Mouse (Mus musculus) heart, adult 18-20 months (tissue): ENCODE measurements around the gene Spag9. TPM values are rescaled to one million over a fixed set of nuclear protein-coding genes. Genes with fewer than 3 reads are reported as not detected.

Source experiments
- DNase-seq, 2 experiments: peaks; one replicate each; pipeline ENCODE4 v3.0.0; 2021 to 2022; ENCODE audit warnings: mixed read lengths in 1 of 2
- total RNA-seq, 2 experiments: library from RNA; stranded (reverse); gene quantifications; 2 replicates each; pipeline ENCODE4 v1.2.3; 2021

The Spag9 gene
- total RNA-seq, 2 experiments from 2014 or later: 137 to 139 TPM

DNA sequence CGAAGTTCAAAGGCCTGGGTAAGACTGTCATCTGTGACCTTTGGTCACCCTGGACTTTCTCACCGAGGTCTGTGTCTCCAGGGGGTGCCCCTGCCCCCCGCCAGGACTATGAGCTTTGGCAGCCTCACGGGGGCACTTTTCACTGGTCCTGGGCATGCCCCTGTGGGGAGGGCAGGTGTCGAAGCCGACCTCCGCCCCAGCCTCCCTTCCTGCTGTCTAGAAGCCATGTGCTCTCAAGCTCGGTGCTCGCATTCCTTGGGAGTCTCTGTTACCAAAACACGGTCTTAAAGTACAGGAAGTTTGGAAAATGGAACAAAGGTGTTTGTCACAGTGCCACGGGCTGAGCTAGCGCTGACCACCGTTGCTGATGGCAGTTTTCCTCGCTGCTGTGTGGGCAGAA lies 162.6 kb downstream of the Spag9 start:
- peak; percentile 28 to 49 for DNase-seq

DNA sequence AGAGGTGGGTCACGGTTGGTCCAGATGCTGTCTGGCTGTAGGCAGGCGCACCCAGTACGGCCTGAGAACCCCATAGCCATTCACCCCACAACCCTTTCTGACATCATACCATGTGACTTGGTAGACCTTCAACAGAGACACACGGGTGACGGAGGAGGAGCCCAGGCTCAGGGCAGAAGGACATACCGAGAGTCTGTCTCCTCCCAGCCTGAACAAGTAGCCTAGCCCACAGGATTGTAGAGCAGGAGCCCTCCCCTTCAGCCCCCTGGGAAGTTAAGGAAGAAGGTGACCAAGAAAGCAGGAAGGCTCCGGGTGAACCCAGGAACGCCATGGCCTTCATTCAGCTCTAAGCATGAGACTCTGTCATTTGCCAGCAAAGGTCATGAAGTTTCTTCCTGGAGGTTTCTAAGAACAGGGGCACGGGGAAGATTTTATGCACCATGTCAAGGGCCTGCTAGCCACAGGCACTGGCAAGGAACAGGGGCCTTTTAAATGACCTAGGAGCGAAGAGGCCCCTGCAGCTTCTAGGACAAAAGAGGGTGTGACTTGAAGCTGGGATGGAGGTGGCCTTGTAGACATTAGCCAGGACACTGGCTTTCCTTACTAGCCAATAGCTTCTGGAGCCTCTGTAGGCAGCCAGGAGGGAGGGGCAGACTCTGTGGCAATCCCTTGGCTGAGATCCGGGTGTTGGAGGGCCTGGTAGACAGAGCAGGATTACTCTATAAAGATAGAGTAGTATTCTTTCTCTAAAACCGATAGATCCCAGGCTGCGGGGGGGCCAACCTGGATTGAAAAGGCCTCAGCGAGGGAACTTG lies 163.4 kb downstream of the Spag9 start:
- peak; percentile 67 to 74 for DNase-seq

DNA sequence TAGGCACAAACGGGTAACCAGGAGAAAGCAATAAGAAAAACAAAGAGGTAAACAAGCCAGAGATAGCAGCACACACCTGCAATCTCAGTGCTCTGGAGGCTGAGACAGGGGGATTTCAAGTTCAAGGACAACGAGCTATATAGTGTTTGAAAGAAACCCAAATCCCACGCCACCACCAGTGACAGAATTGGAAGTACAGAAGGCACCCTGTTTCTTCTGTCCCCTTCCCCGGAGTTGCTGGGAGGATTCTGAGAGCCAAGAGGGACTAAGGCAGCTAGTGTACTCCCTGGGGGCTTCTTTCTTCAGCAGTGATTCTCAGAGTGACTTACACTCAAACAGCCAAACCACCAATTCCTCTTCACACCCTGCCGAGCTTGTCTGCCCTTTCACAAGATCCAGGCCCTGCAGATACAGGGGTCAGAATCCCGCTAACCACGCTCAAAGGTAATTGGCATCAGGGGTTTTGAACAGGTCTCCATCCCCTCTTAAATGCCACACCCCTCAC lies 164.1 kb downstream of the Spag9 start:
- DNase-seq: no peak

DNA sequence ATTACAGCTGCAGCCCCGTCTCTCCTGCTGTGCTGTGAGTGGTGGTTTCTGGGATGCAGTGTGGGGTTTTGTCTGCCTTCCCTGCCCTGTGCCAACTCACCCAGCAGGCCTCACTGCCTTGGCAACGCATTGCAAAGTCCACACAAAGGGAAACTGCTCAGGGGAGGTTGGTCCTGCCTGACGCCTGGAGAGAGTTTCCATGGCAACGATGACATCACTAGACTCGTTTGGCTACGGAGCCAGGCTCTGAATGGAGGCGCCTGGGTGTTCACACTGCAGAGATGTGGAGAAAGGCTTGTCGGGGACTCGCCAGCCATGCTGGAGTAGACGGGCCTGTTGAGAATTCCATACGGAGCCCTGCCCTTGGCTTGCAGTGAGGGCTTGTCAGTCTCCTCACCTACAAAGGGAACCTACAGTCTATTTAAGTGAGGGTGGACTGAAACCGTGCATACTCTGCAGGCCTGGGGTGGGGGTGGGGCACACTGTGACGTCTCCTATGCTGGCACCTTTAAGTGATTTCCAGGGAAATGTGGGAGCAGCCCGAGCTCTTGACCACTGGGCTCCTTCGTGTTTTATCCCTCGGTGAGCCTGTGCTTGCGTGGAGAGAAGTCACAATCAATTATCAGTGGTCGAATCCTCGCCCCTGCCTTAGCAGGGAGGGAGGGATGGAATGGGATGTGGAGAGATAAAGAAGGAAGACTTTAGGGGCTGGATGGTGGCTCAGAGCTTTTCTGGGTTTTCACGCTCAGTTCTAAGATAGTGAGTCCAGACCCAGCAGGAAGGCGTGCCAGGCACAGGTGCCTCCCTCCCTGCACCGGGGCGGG lies 164.8 kb downstream of the Spag9 start:
- DNase-seq: peak; percentile 87 to 93

DNA sequence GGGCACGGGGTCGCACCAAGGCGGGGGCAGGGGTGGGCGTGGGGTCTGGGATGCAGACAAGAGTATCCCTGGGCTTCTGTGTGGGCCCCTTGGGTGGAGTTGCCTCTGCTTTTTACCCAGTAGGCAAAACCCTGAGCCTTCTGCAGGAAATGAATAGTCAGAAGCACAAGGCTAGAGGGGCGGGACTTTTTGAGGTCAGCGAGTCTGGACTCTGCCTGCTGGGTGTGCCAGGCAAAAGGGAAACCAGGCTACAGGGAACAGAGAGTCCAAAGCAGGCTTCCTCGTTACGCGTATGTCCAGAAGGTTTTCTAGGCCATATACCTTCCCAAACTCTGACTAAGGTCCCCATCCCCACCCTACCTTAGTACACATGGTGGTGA lies 165.4 kb downstream of the Spag9 start:
- DNase-seq: peak; percentile 66 to 86

DNA sequence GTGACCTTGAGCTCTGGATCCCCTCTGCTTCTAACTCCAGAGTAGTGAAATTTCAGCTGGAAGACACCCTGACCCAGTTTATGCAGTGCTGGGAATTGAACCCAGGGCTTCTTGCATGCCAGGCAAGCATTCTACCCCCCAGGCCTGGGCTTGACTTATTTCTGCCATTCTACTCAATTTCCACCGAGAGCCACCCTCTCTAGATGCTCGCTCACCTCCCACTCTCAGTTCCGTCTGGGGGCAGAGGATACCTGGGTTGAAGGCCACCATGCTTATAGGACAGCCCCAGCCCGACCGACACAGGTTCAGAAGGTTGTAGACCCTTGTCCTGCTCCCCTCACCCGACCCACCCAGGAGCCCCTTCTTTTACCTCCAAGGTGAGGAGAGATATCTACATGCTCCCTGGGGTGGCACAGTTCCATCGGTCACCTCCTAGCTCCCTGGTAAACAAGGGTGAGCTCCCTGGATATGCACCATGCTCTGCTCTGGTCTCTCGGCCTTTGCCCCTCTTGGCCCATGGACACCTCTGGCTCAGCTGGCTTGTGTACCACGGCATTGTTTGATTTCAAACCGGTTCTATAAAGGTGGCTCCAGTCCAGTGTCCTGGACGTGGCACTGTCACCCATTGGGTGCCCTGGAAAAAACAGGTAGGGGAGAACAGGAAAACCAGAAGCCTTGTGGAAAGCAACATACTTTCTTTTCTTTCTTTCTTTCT lies 166.1 kb downstream of the Spag9 start:
- DNase-seq: no peak

DNA sequence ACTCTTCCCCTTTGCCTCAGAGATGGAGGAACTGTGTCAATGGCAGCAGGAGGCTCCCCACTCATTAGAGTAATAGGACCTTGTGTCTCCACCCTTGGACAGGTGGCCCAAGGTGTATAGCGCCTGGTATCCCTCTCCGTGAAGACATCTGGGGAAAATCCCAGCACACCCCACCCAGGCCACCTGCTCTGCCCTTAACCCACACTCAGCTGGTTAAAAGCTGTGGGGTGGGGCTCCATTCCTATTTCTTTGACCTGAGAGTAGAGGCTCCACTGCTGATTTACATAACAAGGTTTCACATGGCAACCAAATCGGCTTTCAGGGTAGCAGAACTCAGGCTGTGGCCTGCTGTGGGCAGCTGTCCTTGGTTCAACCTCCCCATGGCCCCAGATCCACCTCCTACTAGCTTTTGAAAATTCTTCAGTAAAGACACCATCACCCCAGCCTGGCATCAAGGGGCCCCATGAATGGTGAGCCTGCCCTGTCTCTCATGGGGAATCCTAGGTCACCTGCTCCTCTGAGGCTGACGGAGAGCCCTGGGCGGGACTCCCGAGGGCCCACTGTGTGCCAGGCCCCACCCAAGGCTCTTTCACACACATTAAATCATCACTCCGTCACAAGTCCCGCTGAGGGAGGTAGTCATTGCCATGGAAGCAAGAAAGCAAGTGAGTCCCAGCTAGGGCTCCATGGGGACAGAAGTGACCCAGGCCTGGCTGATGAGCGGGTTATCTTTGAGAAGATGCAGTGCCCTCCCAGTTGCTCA lies 167.3 kb downstream of the Spag9 start:
- no peak for DNase-seq

DNA sequence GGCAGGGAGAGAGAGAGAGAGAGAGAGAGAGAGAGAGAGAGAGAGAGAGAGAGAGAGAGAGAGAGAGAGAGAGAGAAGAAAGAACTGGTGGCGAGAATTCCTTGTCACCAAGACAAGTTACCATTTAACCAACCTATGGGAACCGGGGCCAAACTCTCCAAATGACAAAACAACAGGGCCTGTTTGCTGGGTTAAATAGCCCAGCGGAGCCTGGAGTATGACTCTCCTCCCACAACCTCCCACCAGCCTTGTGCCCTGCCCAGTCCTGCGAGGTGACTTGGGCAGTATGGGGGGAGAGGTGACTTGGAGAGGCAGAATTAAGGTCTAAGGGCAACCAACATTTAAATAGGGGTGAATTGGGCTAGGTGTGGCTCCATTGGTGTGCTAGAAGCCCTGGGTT lies 169.9 kb downstream of the Spag9 start:
- no peak for DNase-seq

DNA sequence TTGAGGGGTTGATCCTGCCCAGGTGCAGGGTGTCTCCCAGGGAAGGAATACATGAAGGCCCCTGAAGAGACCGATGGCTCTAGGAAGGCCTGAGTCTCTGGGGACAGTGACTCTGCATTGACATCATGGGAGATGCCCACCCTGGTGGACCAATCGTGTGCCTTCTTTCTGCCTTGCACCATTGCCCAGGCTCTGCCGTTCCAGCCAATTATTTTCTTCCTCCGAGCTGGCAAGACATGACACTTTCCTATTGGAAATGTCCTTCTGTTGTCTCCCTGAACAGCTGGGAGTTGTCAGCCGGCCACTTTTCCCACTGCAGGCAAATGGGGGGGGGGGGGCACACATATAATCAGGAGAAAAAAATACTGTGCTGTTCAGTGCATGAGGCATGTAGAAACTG lies 172.3 kb downstream of the Spag9 start:
- no peak for DNase-seq

DNA sequence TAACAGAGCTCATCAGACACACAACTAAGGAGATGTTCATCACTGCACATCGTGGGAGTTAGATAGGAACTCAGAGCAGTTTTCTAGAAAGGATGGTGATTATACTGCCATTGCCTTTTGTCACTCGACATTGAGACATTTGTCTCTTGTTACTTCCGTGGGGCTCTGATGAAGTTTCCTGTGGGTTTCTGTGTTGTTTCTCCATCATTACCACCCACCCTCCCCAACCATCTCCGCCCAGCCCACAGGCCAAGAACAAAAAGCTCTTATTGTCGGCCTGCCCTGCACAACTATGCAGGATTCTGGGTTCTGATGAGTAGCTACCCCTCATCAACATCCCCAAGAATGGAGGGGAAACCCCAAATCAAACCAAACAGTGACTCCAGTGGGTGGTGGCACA lies 173.7 kb downstream of the Spag9 start:
- no peak for DNase-seq

DNA sequence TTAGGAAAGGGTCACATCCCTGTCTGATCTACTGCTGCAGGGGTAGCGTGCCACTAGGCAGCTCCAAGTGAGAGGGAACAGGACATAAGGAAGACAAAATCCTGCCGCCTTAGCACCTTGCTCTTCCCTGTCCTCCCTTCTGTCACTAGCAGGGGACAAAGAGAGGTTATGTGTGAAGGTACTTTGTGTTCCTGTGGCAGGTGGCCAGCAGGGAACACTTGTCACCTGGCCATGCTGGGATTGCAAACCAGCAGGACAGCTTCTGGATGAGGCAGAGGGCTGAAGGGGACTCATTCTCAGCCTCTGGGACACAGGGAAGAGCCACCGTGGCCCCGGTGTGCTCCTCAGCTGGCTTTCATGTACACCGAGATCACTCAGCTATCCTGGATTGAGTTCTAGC lies 175.8 kb downstream of the Spag9 start:
- DNase-seq: peak in 1 of 2 experiments; percentile 42

DNA sequence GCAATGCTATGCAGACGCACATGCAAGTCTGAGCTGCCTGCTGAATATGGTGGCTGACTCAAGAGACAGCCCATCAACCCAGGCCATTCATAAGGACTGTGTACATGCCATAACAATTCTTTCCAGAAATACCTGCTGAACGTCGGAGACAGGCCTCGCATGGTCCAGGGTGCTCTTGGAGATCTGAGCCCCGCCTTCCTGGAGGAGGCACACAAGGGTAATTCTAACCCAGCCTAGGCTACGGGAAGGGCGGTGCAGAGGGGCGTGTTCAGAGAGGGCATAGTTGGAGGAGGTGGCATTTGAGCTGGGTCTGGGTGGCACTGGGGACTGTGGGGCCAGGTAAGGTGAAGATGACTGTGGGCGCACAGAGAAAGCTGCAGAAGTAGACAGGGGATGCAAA lies 176.3 kb downstream of the Spag9 start:
- DNase-seq: no peak

DNA sequence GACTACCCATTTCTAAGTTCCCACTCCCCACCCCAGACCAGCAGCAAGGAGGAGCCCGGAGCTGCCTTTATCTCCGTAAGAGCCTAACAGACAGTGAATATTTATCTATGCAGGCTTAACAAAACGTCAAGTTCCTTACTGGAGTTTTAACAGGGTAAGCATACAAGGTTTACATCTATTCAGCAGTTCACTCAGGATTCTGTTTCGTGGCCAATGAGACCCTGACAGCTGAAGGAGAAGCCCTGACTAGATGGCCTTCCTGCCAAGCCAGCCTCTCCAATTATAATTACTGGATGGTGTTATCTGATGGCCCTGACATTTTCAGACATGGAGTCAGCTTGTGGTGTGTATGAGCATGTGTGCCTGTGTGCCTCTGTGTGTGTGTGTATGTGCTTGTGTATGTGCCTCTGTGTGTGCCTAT lies 177.8 kb downstream of the Spag9 start:
- DNase-seq: no peak

DNA sequence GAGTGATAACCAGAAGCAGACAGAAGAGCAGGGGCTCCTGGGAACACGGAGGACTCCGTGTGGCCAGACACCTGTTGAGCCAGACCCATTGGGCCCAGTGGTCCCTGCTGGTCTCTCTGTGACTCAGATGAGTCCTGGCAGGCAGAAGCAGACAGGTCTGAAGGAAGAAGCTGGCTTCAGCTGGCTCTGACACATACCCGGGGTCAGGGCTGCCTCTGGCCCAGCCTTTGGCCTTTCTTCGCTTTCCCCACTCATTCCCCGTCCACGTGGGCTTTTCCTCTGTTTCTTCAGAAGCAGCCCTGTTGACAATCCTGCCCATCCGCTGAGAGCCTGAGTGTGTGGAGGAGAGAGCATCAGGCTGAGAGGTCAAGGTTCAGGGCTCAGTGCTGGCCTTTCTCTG lies 179.4 kb downstream of the Spag9 start:
- no peak for DNase-seq

Other genes with a start within 250 kb of the Spag9 start
- 10 to 100 TPM in 1 of 2 experiments, 1 to 10 TPM in 1; 9.4 to 10.5 TPM for gene Utp18, start 110.3 kb upstream of the Spag9 start, total RNA-seq
- 10 to 100 TPM; 10.6 to 11.9 TPM for gene Mbtd1, start 110.2 kb upstream of the Spag9 start, total RNA-seq
- 1,000 to 10,000 TPM; 1,028 to 1,153 TPM for gene Nme2, start 39.8 kb upstream of the Spag9 start, total RNA-seq
- 10 to 100 TPM in 1 of 2 experiments, 1 to 10 TPM in 1; 8.9 to 27.6 TPM for gene Gm20390, start 27.8 kb upstream of the Spag9 start, total RNA-seq
- 10 to 100 TPM; 13.4 to 15.6 TPM for gene Nme1, start 27.6 kb upstream of the Spag9 start, total RNA-seq
- 10 to 100 TPM; 47.5 to 50.4 TPM for gene Tob1, start 215.4 kb downstream of the Spag9 start, total RNA-seq
- gene Wfikkn2, start 249.9 kb downstream of the Spag9 start, total RNA-seq: 1 to 10 TPM; 5.8 to 6.6 TPM